Mouse (Mus musculus) olfactory bulb, adult 2 months (tissue): Measurements from ENCODE around the gene Srcap.

Experiments used
- CTCF ChIP-seq: fragments of 200-500 bp; IDR thresholded peaks from 2 replicates; pipeline ENCODE4 v1.5.1; 2012; ENCODE audit warnings: low read depth, mild to moderate bottlenecking, low read length, moderate library complexity; ENCODE audit not compliant: insufficient read depth
- POLR2A ChIP-seq: fragments of 200-500 bp; IDR thresholded peaks from 2 replicates; pipeline ENCODE4 v1.6.1; 2012; ENCODE audit warnings: mild to moderate bottlenecking, low read depth, low read length, moderate library complexity; ENCODE audit not compliant: insufficient read depth

GRCm38 (mm10) chr7:127588901-127589300, 77.1 kb downstream of the Srcap start:
- TF ChIP-seq POLR2A = no peak
- TF ChIP-seq CTCF = no peak
